Mouse (Mus musculus): ENCODE data around the gene Ptprn2. TPM values are rescaled to one million over a fixed set of nuclear protein-coding genes. Genes with fewer than 3 reads are reported as not detected.

The Ptprn2 gene
- total RNA-seq, 1 experiment from 2014 or later, result not detected

DNA sequence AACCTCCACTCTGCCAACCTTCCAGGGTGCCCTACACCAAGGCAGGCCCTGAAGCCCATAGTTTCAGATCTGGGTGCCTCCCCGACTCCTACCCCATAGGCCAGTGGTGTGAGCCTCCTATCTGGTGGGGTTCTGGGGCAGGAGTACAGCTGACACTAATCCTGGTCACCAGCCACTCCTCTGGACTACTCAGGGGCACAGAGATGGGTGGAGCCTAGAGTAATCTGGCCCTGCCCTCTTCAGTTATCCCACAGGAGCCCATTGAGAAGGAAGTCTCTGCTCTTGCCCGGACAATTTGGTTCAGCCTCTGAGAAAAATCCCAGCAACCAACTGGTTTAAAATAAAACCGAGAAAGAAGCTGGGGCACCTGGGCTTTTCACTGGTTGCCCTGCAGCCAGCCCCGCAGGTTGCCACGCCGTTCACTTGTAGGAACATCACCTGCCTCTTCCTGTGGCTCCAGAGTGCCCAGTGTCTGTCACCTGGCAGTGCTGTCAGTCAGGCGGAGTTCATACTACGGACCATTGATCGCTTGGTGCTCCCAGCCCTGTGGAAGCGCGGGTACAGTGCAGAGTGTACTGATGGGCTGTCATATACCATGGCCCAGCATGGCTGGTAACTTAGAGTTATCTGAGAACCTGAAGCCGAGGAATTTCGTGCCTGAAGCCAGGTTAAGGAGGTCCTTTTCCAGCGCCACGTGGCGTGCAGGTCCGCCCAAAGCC, 673.6 kb downstream of the Ptprn2 start:
- ATAC-seq (replicated peaks; ENCODE audit: insufficient number of reproducible peaks, low FRiP score, low TSS enrichment, poor library complexity, severe bottlenecking), result no peak

DNA sequence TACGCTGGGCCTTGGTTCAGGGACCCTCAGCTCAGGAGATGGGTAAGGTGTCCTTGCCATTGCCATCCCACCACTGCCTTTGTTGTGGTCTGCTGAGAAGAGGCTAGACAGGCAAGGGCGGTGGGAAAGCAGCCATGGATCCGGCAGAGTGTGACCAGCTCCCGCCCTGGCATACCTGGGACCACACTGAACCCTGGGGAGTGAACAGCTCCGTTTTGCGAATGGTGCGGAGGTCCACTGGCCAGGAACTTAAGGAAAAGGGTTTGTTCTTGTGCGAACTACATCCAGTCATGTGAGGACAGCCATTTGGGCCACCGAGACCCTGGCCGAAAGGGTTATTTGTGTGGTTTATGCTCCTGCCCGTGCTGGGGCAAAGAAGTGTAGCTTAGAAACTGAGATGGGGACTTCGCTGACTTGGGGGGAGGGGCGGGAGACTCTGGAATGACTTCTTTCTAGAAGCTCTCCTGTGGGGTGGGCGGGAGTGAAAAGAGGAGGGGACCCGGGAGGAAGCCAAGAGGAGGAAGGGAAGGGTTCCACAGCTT, 674.2 kb downstream of the Ptprn2 start:
- ATAC-seq (replicated peaks; ENCODE audit: insufficient number of reproducible peaks, low FRiP score, low TSS enrichment, poor library complexity, severe bottlenecking), result no peak

DNA sequence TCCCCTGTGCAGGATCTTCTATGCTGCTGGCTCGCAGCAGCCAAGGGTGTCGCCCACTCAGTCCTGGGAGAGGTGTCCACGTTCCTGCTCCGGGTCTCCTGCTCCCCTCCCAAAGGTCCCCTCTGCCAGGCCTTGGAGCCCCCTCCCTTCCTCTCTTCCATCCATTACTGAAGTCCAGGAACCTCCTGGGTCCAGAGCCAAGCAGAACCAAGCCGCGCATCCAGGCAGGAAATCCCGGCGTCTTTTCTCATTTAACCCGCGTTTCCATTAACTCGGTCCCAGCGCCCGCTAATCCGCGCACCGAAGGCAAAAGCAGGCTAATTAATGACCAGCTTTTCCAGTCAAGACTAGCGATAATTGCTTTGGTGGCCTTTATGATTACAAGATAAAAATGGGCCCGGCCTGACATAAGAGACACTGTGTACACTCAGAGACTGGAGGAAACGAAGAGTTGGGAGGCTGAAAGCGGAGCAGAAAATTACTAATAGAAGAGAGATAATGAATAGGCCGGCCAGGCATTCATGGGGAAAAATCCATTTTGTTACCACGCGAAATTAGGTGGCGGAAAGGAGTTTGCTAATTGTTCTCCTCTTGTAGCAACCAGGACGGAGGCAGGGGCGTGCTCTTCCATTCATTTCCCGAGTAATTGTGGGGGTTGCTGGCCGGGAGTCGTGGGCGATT, 674.8 kb downstream of the Ptprn2 start:
- ATAC-seq (replicated peaks; ENCODE audit: insufficient number of reproducible peaks, low FRiP score, low TSS enrichment, poor library complexity, severe bottlenecking), result no peak

DNA sequence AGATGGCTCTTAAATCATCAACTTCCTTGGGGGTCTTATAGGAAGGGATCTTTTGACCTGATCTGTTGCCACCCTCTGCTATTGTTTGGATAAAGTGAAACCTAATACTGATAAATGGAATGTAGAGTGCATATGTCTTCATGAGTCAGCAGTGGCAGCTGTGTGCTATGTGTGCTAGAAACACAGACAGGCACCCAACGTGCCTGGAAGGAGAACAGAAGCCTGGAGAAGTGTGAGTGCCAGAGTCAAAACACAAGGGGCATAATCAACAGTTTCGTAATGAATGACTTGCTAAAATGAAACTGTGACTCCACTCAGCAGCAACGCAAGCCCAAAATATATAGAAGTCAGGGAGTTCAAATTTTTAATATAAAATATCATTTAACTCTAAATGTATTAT, 676.7 kb downstream of the Ptprn2 start:
- ATAC-seq (replicated peaks; ENCODE audit: insufficient number of reproducible peaks, low FRiP score, low TSS enrichment, poor library complexity, severe bottlenecking), result no peak

DNA sequence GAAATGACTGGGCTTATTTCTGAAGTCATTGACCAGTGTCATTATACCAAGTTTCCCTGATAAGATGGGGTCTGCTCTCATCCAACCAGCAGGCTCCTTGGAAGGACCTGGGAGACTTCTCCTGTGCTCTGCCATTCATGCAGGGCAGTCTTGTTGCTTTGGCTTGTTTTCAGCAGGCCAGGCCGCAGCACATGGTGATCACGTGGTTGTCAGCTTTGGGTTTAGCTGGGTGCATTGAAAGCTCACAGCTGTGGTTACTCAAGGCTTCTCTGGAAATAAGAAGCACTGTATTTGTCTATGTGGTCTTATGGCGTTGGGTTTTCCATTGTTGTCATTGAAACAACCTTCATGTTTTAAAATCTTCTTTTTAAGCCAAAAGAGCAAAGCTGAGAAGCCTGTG, 678.3 kb downstream of the Ptprn2 start:
- ATAC-seq (replicated peaks; ENCODE audit: insufficient number of reproducible peaks, low FRiP score, low TSS enrichment, poor library complexity, severe bottlenecking), result no peak

DNA sequence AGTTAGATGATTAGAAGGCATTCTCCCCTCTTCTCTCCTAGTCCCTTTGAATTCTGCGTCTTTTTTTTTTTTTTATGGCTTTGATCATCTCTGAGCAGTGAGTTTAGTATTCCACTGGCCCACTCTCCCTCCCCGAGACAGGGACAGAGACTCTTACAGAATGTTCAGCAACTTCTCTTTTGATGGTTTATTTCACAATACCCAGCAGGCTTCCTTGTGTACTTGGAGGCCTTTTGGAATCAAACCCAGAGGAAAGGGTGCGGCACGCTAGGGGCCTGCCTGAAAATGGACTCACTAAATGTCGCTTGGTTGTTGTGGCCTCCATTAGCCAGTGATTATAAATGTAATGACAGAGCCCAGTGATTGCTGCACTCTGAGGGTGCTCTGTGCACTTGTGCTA, 680.7 kb downstream of the Ptprn2 start:
- 0 out of 2 replicates have a peak, but pooled peaks have one; percentile 44 for ATAC-seq (replicated peaks; ENCODE audit: insufficient number of reproducible peaks, low FRiP score, low TSS enrichment, poor library complexity, severe bottlenecking)

DNA sequence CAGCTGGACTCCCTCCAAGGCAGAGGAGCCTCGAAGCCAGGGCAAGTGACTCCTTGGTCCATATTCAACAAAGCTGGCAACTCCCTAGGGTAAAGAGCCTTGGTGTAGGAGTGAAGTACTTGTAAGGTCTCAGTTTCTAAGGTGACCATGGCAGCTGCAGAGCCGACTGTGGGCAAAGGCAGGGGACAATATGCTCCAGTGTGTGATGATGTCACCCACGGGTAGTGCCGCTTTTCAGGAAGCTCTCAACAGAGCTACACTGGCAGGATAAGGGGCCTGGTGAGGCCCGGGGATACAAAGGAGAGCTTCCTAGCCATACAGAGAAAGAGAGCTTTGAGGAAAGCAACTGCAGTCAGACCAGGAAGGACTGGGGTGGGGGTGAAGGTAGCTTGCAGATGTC, 684.1 kb downstream of the Ptprn2 start:
- ATAC-seq (replicated peaks; ENCODE audit: insufficient number of reproducible peaks, low FRiP score, low TSS enrichment, poor library complexity, severe bottlenecking), result no peak

DNA sequence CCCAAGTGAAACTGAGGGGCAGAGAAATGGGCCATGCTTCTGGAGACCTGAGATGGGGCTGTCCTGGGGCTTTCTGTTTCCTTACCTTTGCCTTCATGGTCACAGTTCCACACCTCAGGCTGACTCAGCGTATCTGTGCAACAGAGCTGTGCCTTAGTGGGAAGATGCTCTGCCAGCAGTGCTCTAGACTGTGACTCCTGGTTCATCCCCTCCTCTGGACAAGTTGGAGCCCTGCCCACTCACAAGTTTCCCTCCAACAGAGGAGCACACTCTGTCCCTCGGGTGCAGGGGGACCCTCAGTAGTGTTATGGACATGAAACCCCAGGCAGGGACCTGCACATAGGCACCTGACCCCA, 687.0 kb downstream of the Ptprn2 start:
- no peak for ATAC-seq (replicated peaks; ENCODE audit: insufficient number of reproducible peaks, low FRiP score, low TSS enrichment, poor library complexity, severe bottlenecking)

DNA sequence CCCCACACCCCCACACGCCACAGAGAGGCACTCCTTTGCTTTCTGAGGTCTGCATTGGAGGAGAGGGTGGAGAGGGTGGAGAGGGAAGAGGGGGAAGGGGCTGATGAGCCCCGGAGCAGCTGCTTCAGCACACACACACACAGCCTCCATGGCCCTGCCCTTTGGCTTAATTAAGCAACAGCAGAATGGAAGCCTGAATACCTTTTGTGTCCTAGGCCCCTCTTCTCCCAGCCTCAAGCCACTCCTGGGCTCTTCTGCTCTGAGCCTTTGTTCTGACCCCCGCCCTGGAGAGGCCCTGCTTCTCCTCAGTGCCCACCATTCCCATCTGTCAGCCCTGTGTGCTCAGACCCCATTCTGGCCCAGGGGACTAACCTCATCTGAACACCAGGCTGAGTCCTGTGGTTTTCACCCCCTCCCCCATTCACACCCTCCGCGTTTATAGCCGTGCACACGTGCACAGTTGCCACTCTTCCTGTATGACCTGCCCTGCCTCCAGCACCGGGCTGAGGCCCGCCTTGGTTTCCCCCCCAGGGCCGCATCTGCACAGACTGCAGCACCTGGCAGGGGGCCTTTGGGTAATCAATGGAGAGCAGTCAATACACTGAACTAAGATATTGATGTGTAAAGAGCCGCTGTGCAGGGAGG, 687.5 kb downstream of the Ptprn2 start:
- no peak for ATAC-seq (replicated peaks; ENCODE audit: insufficient number of reproducible peaks, low FRiP score, low TSS enrichment, poor library complexity, severe bottlenecking)

DNA sequence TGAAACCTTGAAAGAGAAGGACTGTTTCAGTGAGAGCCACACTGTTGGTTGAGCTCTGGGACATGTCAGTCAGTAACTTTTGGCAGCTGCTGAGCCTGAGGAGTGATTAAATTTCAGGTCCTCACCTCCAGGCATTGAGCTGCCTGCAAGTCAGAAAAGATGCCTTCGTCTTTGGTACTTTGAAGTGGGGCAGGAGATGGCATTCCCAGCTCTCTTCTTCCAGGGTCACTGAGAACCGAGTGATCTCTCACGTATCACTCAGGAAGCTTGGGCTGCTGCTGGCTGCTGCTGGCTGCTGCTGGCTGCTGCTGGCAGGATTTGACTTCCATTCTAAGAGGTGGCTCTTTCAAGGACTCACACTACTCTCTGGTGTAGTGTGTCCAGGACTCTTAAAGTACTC, 688.7 kb downstream of the Ptprn2 start:
- no peak for ATAC-seq (replicated peaks; ENCODE audit: insufficient number of reproducible peaks, low FRiP score, low TSS enrichment, poor library complexity, severe bottlenecking)

DNA sequence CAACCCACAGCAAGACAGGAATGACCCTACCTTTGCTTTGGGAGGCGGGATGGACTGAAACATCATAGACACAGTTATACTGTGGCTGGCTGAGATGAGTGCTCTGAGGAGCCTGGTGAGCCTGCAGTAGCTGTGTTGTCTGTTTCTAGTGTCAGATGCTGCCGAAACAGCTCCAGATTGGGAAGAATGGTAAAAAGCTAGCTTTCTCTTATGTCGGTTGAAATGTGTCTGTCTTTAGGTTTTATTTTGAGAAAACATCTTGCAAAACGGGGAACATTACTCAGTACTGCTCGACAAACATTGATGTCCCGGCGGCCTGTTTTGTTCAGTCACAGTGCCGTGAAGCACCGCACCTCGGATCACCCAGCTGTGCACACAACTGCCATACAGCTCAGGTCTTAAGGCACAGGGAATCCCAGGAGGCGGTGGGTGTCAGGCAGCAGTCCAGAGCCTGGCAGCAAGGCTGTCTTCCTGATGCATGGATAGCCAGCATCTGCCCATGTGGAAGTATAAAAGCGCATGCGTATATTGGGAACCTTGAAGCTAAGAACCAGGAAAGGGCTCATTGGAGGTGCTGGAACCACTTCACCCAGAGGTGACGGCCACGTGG, 689.7 kb downstream of the Ptprn2 start:
- no peak for ATAC-seq (replicated peaks; ENCODE audit: insufficient number of reproducible peaks, low FRiP score, low TSS enrichment, poor library complexity, severe bottlenecking)

DNA sequence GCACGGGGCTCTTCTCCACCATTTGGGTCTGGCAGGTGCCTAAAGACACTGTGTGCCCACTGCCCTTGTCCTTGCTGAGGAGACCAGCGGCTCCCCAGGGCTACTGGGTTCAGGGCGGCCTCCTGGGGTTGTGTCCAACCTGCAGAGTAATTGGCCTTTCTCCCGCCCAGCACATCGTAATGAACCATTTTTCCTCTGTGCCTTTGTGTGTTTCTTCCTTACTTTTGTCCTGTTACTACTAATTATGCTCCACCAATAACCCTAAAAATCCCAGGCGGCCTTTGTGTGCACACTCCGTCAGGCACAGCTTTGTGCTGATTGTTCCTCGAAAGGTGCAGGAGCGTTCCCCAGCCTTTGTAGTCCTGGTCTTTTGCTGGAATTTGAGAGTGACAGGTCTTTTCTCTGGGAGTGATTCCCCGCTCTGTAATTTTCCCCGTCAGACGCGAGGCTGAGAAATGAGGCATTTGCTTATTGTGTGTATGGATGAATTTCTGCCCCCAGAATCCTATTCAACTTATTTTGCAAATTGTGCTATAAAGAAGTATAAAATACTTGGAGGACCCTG, 690.8 kb downstream of the Ptprn2 start:
- ATAC-seq (replicated peaks; ENCODE audit: insufficient number of reproducible peaks, low FRiP score, low TSS enrichment, poor library complexity, severe bottlenecking), result no peak

DNA sequence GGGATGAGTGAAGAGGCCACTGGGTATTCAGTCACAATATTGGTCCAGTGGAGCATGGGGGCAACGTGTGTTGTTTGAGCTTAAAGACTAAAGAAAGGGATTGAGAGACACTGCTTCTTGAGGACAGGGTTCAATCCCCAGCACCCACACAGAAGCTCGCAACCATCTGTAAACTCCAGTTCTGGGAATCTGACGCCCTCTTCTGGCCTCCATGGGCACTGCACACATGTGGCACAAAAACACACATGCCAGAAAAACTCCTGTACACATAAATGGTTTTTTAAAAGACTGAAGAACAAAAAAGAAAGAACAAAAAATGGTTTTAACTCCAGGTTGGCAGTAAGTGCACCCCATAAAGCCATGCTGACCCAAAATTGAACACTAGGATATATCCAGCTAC, 701.6 kb downstream of the Ptprn2 start:
- no peak for ATAC-seq (replicated peaks; ENCODE audit: insufficient number of reproducible peaks, low FRiP score, low TSS enrichment, poor library complexity, severe bottlenecking)

DNA sequence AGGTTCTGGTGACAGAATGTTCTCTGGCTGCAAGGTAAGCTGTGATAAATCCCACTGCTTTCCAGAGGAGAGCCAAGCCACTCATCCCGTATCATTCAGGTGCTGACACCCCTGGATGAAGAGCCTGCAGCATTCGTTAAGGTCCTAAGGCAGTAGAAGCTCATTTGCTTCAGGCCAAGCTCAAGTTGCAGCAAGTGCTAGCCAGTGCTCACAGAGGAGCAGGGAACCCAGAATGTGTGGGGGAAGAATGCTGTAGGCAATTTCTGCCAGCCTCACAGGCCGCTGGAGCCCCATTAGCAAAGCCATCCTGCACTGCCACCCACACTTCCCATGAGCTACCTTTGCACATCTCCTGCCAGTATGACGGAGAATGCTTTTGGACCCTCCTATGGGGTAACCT, 706.5 kb downstream of the Ptprn2 start:
- ATAC-seq (replicated peaks; ENCODE audit: insufficient number of reproducible peaks, low FRiP score, low TSS enrichment, poor library complexity, severe bottlenecking), result no peak

DNA sequence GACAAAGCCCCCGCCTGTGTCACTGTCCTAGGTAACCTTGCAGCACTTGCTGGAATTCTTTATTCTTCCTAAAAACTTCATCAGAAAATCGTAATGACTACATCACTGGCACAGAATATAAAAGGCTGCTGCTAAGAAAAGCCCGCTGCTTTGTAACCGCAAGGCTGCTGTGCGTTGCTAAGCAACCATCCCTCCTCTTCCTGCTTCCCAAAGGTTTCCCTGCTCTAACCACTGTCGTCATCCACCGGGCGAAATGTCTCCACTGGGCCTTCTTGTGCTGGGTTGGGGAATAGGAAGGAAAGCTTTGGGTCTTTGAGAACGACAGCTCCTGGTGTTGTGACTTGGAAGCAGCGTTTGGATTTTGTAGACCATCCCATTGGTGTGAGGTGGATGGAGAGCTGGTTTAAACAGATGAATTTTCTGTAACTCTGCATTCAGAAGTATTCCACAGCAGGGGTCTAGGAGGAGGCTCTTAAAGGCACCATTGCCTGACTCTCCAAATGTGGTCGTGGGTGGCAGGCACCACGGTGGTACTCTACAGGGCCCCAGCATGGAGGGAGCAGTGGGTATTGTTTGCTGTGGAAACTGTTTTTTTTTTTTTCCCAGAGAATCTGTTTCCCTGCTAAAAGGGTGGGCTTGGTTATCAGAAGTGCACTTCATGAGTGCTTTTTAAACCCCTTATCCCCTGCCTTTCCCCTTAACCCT, 711.4 kb downstream of the Ptprn2 start:
- ATAC-seq (replicated peaks; ENCODE audit: insufficient number of reproducible peaks, low FRiP score, low TSS enrichment, poor library complexity, severe bottlenecking), result no peak

DNA sequence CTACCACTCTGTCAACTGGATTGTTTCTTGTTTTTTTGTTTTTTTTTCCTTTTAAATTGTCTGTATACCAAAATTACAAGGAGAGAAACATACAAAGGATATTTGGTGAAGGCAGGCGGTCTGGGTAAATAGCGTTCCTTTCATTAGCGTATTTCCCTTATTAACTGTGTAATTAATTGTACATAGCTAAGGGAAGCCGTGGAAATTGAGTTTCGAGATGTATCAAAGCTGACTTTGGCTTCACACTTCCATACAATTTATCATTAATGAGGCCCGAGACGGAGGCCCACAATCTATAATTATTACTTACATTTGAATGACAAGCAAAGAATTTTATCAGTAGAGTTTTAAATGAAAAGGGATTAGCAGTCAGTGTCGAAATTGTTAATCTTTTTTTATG, 712.6 kb downstream of the Ptprn2 start:
- no peak for ATAC-seq (replicated peaks; ENCODE audit: insufficient number of reproducible peaks, low FRiP score, low TSS enrichment, poor library complexity, severe bottlenecking)

DNA sequence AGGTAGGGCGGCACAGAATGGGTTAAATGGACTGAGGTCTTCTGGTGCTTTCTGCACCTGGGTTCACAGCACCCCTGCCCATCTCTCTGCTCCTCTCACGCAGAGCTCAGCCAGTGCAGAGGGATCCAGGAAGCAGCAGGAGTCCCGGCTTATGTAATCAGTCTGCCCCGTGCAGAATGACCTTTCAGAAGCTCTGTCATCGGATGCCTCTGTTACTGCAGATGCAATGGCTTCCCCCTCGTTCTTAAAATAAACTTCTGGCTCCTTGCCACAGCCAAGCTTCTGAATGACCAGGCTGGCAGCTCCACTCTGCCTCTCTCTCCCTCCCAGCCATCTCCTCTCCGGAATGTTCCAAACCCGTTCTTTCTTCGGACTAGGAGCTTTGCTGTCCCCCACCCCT, 714.6 kb downstream of the Ptprn2 start:
- ATAC-seq (replicated peaks; ENCODE audit: insufficient number of reproducible peaks, low FRiP score, low TSS enrichment, poor library complexity, severe bottlenecking), result peak; percentile 79; the same call in 1 of the 2 replicates

DNA sequence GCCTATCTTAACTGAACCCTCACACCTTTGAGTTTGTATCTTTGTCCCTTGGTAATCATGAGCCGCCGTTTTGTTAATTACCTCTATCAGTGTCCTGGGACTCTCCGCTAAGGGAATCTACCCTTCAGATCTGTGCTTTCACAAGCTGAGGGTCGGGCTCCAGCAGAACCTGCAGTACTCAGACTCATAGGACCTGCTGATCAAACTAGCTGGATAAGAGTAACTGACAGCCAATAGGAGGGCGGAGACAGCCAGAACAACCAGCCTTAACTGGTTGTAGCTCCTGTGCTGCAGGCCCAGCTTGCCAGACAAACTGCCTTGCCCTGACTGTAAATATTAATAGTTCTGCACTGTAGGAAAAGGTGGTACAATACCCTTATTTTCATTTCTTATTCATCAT, 715.1 kb downstream of the Ptprn2 start:
- no peak for ATAC-seq (replicated peaks; ENCODE audit: insufficient number of reproducible peaks, low FRiP score, low TSS enrichment, poor library complexity, severe bottlenecking)

DNA sequence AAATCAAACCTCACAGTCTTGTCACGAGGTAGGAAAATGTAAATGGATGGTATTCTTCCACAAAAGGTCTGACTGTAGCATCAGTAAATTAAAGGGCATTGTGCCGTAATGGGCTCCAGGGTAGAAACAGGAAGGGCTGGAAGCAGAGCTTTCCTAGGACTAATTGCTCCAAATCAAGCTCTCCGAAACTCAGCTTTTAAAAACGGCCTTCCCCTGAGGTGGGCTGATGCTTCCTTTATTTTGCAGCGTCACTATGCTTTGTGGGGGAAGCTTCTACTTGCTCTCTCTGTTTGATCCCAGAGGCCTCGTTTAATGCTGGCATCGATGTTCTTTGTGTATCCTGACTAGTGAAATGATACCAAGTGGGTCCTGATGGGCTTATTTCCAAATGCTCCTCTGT, 718.0 kb downstream of the Ptprn2 start:
- no peak for ATAC-seq (replicated peaks; ENCODE audit: insufficient number of reproducible peaks, low FRiP score, low TSS enrichment, poor library complexity, severe bottlenecking)
